Mouse (Mus musculus) E14TG2a.4 (cell line): Measurements from ENCODE around the gene Gm2042.
"Not testable (repeated sequence)": the region's sequence is repeated elsewhere in the genome, so short reads cannot be mapped to it uniquely, and the experiment has no call there.

Source experiments
- CTCF ChIP-seq: conservative IDR thresholded peaks from 2 replicates; pipeline ENCODE4 v1.5.1; 2014; ENCODE audit warnings: low read length
- NANOG ChIP-seq: IDR thresholded peaks from 2 replicates; pipeline ENCODE4 v1.6.1; 2014; ENCODE audit warnings: borderline replicate concordance, low read length, mixed read lengths

- TF ChIP-seq CTCF, NANOG: not testable (repeated sequence)
Observed at GRCm38 (mm10) chr12:87919721-87920120, 34.2 kb upstream of the Gm2042 start, which contains the start of gene Gm2035.
